Mouse (Mus musculus) erythroblast, embryonic 14.5 days (primary cell): ENCODE results near the gene Calhm1.

Experiments used
- GATA1 ChIP-seq: IDR thresholded peaks from 2 replicates; pipeline ENCODE4 v1.6.1; 2012; ENCODE audit warnings: low read length, inconsistent platforms, mixed read lengths
- TAL1 ChIP-seq: IDR thresholded peaks from 3 replicates; pipeline ENCODE4 v1.6.1; 2012; ENCODE audit warnings: low read length, inconsistent platforms, mixed read lengths

DNA sequence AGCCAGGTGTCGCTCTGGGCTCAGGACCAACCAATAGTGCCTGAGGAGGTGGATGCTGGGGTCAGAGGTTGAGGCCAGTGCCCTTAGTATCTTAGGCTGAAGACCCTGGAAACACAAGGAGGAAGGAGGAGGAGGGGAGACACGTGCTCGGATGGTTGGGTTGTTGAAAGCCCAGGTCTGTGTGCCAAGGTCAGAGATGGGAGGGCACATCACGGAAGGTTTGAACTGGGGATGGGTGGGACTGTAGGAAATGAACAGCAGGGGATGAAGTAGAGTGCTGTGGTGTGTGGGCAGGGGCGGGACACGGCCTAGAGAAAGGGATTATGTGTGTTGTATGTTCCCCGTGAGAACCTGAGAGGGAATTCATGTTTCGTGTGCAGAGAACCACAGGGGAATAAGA, 40.2 kb upstream of the Calhm1 start:
- TF ChIP-seq TAL1: no peak
- TF ChIP-seq GATA1: no peak
